Mouse (Mus musculus) intestine, postnatal 0 days (tissue): Measurements from ENCODE around the gene Elp4. TPM values are rescaled to one million over a fixed set of nuclear protein-coding genes. Genes with fewer than 3 reads are reported as not detected.

Experiments
- ATAC-seq: fragments of 200-750 bp; cut with Nextera tagmentation; 2 replicates; pipeline ENCODE4 v1.8.0; 2017; ENCODE audit warnings: mild to moderate bottlenecking, moderate TSS enrichment, moderate library complexity
- H3K27ac ChIP-seq: fragments of 300-500 bp; sonication (generic); 2 replicates; pipeline ENCODE4 v1.5.1; 2014; ENCODE audit warnings: mild to moderate bottlenecking, low read depth, low read length, moderate library complexity
- H3K27me3 ChIP-seq: fragments of 300-500 bp; sonication (generic); replicated peaks from 2 replicates; pipeline ENCODE4 v1.6.1; 2014; ENCODE audit warnings: low read length, mixed read lengths; ENCODE audit not compliant: control insufficient read depth, insufficient read depth
- H3K36me3 ChIP-seq: fragments of 300-500 bp; sonication (generic); 2 replicates; pipeline ENCODE4 v1.6.1; 2014; ENCODE audit warnings: mild to moderate bottlenecking, moderate library complexity; ENCODE audit not compliant: control insufficient read depth, insufficient read depth
- H3K4me1 ChIP-seq: fragments of 300-500 bp; sonication (generic); replicated peaks from 2 replicates; pipeline ENCODE4 v1.6.1; 2014; ENCODE audit warnings: antibody characterized with exemption, low read length, mixed read lengths; ENCODE audit not compliant: control insufficient read depth, insufficient read depth
- H3K4me2 ChIP-seq: fragments of 300-500 bp; sonication (generic); replicated peaks from 2 replicates; pipeline ENCODE4 v1.6.1; 2014; ENCODE audit warnings: low read depth, mild to moderate bottlenecking, moderate library complexity
- H3K4me3 ChIP-seq: fragments of 300-500 bp; sonication (generic); 2 replicates; pipeline ENCODE4 v1.5.1; 2014; ENCODE audit warnings: low read depth, low read length
- H3K9ac ChIP-seq: fragments of 300-500 bp; sonication (generic); 2 replicates; pipeline ENCODE4 v1.6.1; 2014; ENCODE audit warnings: mild to moderate bottlenecking, low read depth, low read length
- H3K9me3 ChIP-seq: fragments of 300-500 bp; sonication (generic); 2 replicates; pipeline ENCODE4 v1.6.1; 2016; ENCODE audit warnings: mixed run types; ENCODE audit not compliant: control insufficient read depth
- CTCF ChIP-seq: sonication (generic); IDR thresholded peaks from 2 replicates; pipeline ENCODE4 v1.5.1; 2016; ENCODE audit warnings: low read depth, mild to moderate bottlenecking, control low read depth, antibody characterized with exemption, moderate library complexity
- WGBS: fragments of 180-500 bp; shearing (Covaris S2); extraction: QIAGEN DNeasy Blood & Tissue Kit; methylation state at CpG from one replicate; pipeline ENCODE4 v1.1.7; 2014; 5-methylcytosine and 5-hydroxymethylcytosine counted together
- polyA plus RNA-seq: library from polyadenylated mRNA; unstranded; fragments of >200 nt; fragmentation: Nextera tagmentation; extraction: Ambion mirVana; gene quantifications from 2 replicates; pipeline ENCODE4 v1.2.1, GENCODE M21; 2015

Elp4 gene
- polyA plus RNA-seq, 1 experiment from 2014 or later, result 11.2 TPM

GRCm38 (mm10) chr2:105913655-105914366, 9.4 kb upstream of the Elp4 start:
- no peak overlapping the region for H3K4me2 ChIP-seq
- H3K27ac ChIP-seq, result no peak overlapping the region
- no peak for ATAC-seq
- 89% methylated on average over 6 of the region's 6 CpGs for WGBS
- H3K27me3 ChIP-seq, result no peaks in the 10 kb centered on the region
- H3K36me3 ChIP-seq, result peaks cover 10% of the 10 kb centered on the region; the same call in 1 of the 2 replicates
- H3K9ac ChIP-seq, result no peak overlapping the region
- H3K9me3 ChIP-seq, result no peaks in the 10 kb centered on the region
- no peaks in the 10 kb centered on the region for H3K4me1 ChIP-seq
- no peak for TF ChIP-seq CTCF
- no peak overlapping the region for H3K4me3 ChIP-seq

- no peak for TF ChIP-seq CTCF
- Histone ChIP-seq H3K9me3 (no peaks in the 10 kb centered on the region), H3K4me3 (no peak overlapping the region), H3K4me2 (no peak overlapping the region), H3K4me1 (no peaks in the 10 kb centered on the region), H3K9ac (no peak overlapping the region), H3K27me3 (no peaks in the 10 kb centered on the region), H3K27ac (no peak overlapping the region), H3K36me3 (peaks cover 10% of the 10 kb centered on the region; the same call in 1 of the 2 replicates)
- WGBS, result 82% methylated on average over 3 of the region's 3 CpGs
- peak; percentile 36; the same call in 1 of the 2 replicates for ATAC-seq
Measured at GRCm38 (mm10) chr2:105910611-105911010, 6.2 kb upstream of the Elp4 start.

- H3K4me1 ChIP-seq, result no peaks in the 10 kb centered on the region
- H3K9me3 ChIP-seq, result no peaks in the 10 kb centered on the region
- no peak for ATAC-seq
- no peak overlapping the region for H3K27ac ChIP-seq
- peaks cover 10% of the 10 kb centered on the region; the same call in 1 of the 2 replicates for H3K36me3 ChIP-seq
- no peak overlapping the region for H3K4me2 ChIP-seq
- no peak overlapping the region for H3K4me3 ChIP-seq
- TF ChIP-seq CTCF, result peak; percentile 65
- no peaks in the 10 kb centered on the region for H3K27me3 ChIP-seq
- 80% methylated on average over 5 of the region's 5 CpGs for whole genome bisulfite sequencing
- H3K9ac ChIP-seq, result no peak overlapping the region
Measured at GRCm38 (mm10) chr2:105908351-105908750, 4.0 kb upstream of the Elp4 start.

- Histone ChIP-seq H3K27ac (no peak overlapping the region), H3K4me3 (peak overlapping the region; percentile 94), H3K4me1 (no peaks in the 10 kb centered on the region), H3K9ac (peak overlapping the region; percentile 63), H3K9me3 (no peaks in the 10 kb centered on the region), H3K36me3 (no peaks in the 10 kb centered on the region), H3K27me3 (no peaks in the 10 kb centered on the region), H3K4me2 (peak overlapping the region; percentile 89)
- TF ChIP-seq CTCF, result no peak
- under 1% methylated on average over 12 of the region's 12 CpGs for WGBS
- ATAC-seq, result peak; percentile 59
Measured at GRCm38 (mm10) chr2:105904757-105905146, 388 bp upstream of the Elp4 start.

- no peak for ATAC-seq
- H3K9me3 ChIP-seq, result no peaks in the 10 kb centered on the region
- no peak overlapping the region for H3K27ac ChIP-seq
- no peak overlapping the region for H3K4me3 ChIP-seq
- H3K36me3 ChIP-seq, result no peaks in the 10 kb centered on the region
- H3K9ac ChIP-seq, result no peak overlapping the region
- no peak for TF ChIP-seq CTCF
- H3K4me2 ChIP-seq, result no peak overlapping the region
- no peaks in the 10 kb centered on the region for H3K27me3 ChIP-seq
- H3K4me1 ChIP-seq, result no peaks in the 10 kb centered on the region
Measured at GRCm38 (mm10) chr2:105890816-105891215, 13.5 kb downstream of the Elp4 start.

GRCm38 (mm10) chr2:105873403-105873802, 31.0 kb downstream of the Elp4 start:
- H3K9ac ChIP-seq, result no peak overlapping the region
- no peaks in the 10 kb centered on the region for H3K27me3 ChIP-seq
- H3K9me3 ChIP-seq, result no peaks in the 10 kb centered on the region
- no peak overlapping the region for H3K4me2 ChIP-seq
- H3K36me3 ChIP-seq, result 0 out of 2 replicates have a peak, but pooled peaks cover 3% of the 10 kb centered on the region
- 90% methylated on average over 1 of the region's 1 CpGs for WGBS
- no peak for ATAC-seq
- H3K4me1 ChIP-seq, result no peaks in the 10 kb centered on the region
- H3K4me3 ChIP-seq, result no peak overlapping the region
- H3K27ac ChIP-seq, result no peak overlapping the region
- no peak for TF ChIP-seq CTCF
